Mouse (Mus musculus): Measurements from ENCODE around the gene Eif2b3. TPM values are rescaled to one million over a fixed set of nuclear protein-coding genes. Genes with fewer than 3 reads are reported as not detected.

Gene Eif2b3
- polyA plus RNA-seq, 1 experiment, result 6.1 TPM

DNA sequence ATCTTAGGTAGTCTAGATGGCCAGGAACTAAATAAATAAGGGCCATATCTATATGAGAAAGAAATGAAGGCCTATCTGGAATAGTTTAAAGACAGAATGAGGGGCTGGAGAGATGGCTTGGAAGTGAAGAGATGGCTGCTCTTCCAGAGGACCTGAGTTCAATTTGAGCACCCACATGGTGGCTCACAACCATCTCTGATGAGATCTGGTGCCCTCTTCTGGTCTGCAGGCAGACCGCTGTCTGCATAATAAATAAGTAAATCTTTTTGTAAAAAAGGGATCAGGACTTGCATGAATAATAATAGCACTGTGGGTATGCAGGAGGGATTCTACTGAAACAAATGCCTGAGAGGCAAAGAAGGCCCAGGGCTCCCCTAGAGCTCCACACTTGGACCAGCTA is 94.0 kb downstream of the Eif2b3 start:
- 100% methylated on average over 1 of the region's 1 CpGs for WGBS
- peaks cover 11% of the 10 kb centered on the region for H3K4me1 ChIP-seq (replicated peaks; ENCODE audit: control insufficient read depth, insufficient read depth, low read length)
- H3K27ac ChIP-seq (ENCODE audit: control insufficient read depth, insufficient read depth, low read length), result no peak overlapping the region
- TF ChIP-seq CTCF (IDR thresholded peaks at IDR 0.05; ENCODE audit: borderline replicate concordance, control insufficient read depth, extremely low read depth, insufficient read depth, low read length, poor library complexity) (no peak), POLR2A (IDR thresholded peaks at IDR 0.05; ENCODE audit: control insufficient read depth, extremely low read depth, insufficient read depth, low read length, poor library complexity) (no peak)
- no peak overlapping the region for H3K4me3 ChIP-seq (ENCODE audit: control insufficient read depth, insufficient read depth, low read length)
- DNase-seq, result no peak
- no peaks in the 10 kb centered on the region for H3K27me3 ChIP-seq (ENCODE audit: control insufficient read depth, insufficient read depth, low read length)
- H3K36me3 ChIP-seq (ENCODE audit: control insufficient read depth, insufficient read depth, low read length), result no peaks in the 10 kb centered on the region

DNA sequence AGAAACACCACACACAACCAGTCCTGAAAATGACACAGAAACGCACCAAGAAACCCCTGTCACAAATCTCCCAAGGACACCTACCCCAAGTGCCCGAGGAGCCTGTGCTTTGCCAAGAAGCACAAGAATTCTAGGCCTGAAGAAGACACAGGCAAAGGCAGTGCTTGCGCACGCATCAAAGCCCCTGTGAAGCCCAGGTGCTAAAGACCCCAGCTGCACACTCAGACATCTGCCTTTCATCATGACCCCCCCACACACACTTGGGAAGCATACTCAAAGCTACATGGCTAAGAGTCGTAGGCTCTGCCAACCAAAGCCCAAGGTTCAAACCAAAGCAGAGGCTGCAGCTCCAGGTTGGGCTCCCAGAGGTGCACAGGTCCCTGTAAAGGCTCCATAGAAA is 96.4 kb downstream of the Eif2b3 start:
- H3K4me1 ChIP-seq (replicated peaks; ENCODE audit: control insufficient read depth, insufficient read depth, low read length), result peaks cover 10% of the 10 kb centered on the region
- H3K36me3 ChIP-seq (ENCODE audit: control insufficient read depth, insufficient read depth, low read length), result no peaks in the 10 kb centered on the region
- no peak overlapping the region for H3K4me3 ChIP-seq (ENCODE audit: control insufficient read depth, insufficient read depth, low read length)
- no peaks in the 10 kb centered on the region for H3K27me3 ChIP-seq (ENCODE audit: control insufficient read depth, insufficient read depth, low read length)
- no peak overlapping the region for H3K27ac ChIP-seq (ENCODE audit: control insufficient read depth, insufficient read depth, low read length)
- DNase-seq, result peak; percentile 56
- WGBS, result 35% methylated on average over 5 of the region's 5 CpGs
- TF ChIP-seq CTCF (IDR thresholded peaks at IDR 0.05; ENCODE audit: borderline replicate concordance, control insufficient read depth, extremely low read depth, insufficient read depth, low read length, poor library complexity) (no peak), POLR2A (IDR thresholded peaks at IDR 0.05; ENCODE audit: control insufficient read depth, extremely low read depth, insufficient read depth, low read length, poor library complexity) (no peak)

GRCm38 (mm10) chr4:117117931-117118330 is 98.7 kb downstream of the Eif2b3 start:
- H3K4me3 ChIP-seq (ENCODE audit: control insufficient read depth, insufficient read depth, low read length), result no peak overlapping the region
- DNase-seq, result no peak
- no peaks in the 10 kb centered on the region for H3K27me3 ChIP-seq (ENCODE audit: control insufficient read depth, insufficient read depth, low read length)
- WGBS, result 95% methylated on average over 7 of the region's 7 CpGs
- H3K36me3 ChIP-seq (ENCODE audit: control insufficient read depth, insufficient read depth, low read length), result no peaks in the 10 kb centered on the region
- H3K27ac ChIP-seq (ENCODE audit: control insufficient read depth, insufficient read depth, low read length), result no peak overlapping the region
- peaks cover 10% of the 10 kb centered on the region for H3K4me1 ChIP-seq (replicated peaks; ENCODE audit: control insufficient read depth, insufficient read depth, low read length)
- no peak for TF ChIP-seq POLR2A (IDR thresholded peaks at IDR 0.05; ENCODE audit: control insufficient read depth, extremely low read depth, insufficient read depth, low read length, poor library complexity)
- no peak for TF ChIP-seq CTCF (IDR thresholded peaks at IDR 0.05; ENCODE audit: borderline replicate concordance, control insufficient read depth, extremely low read depth, insufficient read depth, low read length, poor library complexity)

DNA sequence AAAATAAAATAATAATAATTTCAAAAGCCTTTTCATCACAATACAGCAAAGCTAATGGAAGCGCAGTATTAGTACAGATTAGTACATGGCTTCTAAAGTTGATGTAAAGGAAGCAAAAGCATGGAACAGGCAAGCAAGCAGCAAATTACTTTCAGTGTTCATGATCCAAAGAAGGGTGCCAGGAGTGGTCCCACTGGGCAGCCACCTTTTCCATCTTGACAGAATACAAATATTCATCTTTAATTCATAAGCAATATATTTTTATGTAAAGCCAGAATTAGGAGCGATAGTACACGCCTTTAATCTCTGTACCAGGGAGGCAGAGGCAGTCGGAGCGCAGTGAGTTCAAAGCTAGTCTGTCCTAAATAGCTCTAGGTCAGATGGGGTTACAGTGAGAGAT is 100.4 kb downstream of the Eif2b3 start:
- H3K27me3 ChIP-seq (ENCODE audit: control insufficient read depth, insufficient read depth, low read length), result no peaks in the 10 kb centered on the region
- no peak overlapping the region for H3K4me3 ChIP-seq (ENCODE audit: control insufficient read depth, insufficient read depth, low read length)
- H3K4me1 ChIP-seq (replicated peaks; ENCODE audit: control insufficient read depth, insufficient read depth, low read length), result peaks cover 20% of the 10 kb centered on the region
- TF ChIP-seq CTCF (IDR thresholded peaks at IDR 0.05; ENCODE audit: borderline replicate concordance, control insufficient read depth, extremely low read depth, insufficient read depth, low read length, poor library complexity), result no peak
- TF ChIP-seq POLR2A (IDR thresholded peaks at IDR 0.05; ENCODE audit: control insufficient read depth, extremely low read depth, insufficient read depth, low read length, poor library complexity), result no peak
- H3K27ac ChIP-seq (ENCODE audit: control insufficient read depth, insufficient read depth, low read length), result no peak overlapping the region
- no peak for DNase-seq
- WGBS, result 87% methylated on average over 5 of the region's 5 CpGs
- no peaks in the 10 kb centered on the region for H3K36me3 ChIP-seq (ENCODE audit: control insufficient read depth, insufficient read depth, low read length)

- no peaks in the 10 kb centered on the region for H3K27me3 ChIP-seq (ENCODE audit: control insufficient read depth, insufficient read depth, low read length)
- peak overlapping the region; percentile 57 for H3K4me3 ChIP-seq (ENCODE audit: control insufficient read depth, insufficient read depth, low read length)
- H3K27ac ChIP-seq (ENCODE audit: control insufficient read depth, insufficient read depth, low read length), result peak overlapping the region; percentile 56; the same call in 1 of the 2 replicates
- 8% methylated on average over 10 of the region's 10 CpGs for WGBS
- no peaks in the 10 kb centered on the region for H3K36me3 ChIP-seq (ENCODE audit: control insufficient read depth, insufficient read depth, low read length)
- no peak for DNase-seq
- peaks cover 24% of the 10 kb centered on the region for H3K4me1 ChIP-seq (replicated peaks; ENCODE audit: control insufficient read depth, insufficient read depth, low read length)
- TF ChIP-seq POLR2A (IDR thresholded peaks at IDR 0.05; ENCODE audit: control insufficient read depth, extremely low read depth, insufficient read depth, low read length, poor library complexity) (no peak), CTCF (IDR thresholded peaks at IDR 0.05; ENCODE audit: borderline replicate concordance, control insufficient read depth, extremely low read depth, insufficient read depth, low read length, poor library complexity) (no peak)
Measured at GRCm38 (mm10) chr4:117120052-117120444, 100.8 kb downstream of the Eif2b3 start.

- Histone ChIP-seq H3K4me3 (ENCODE audit: control insufficient read depth, insufficient read depth, low read length) (peak overlapping the region; percentile 57), H3K27me3 (ENCODE audit: control insufficient read depth, insufficient read depth, low read length) (no peaks in the 10 kb centered on the region), H3K4me1 (replicated peaks; ENCODE audit: control insufficient read depth, insufficient read depth, low read length) (peaks cover 26% of the 10 kb centered on the region), H3K36me3 (ENCODE audit: control insufficient read depth, insufficient read depth, low read length) (no peaks in the 10 kb centered on the region), H3K27ac (ENCODE audit: control insufficient read depth, insufficient read depth, low read length) (peak overlapping the region; percentile 56)
- WGBS, result under 1% methylated on average over 69 of the region's 69 CpGs
- TF ChIP-seq POLR2A (IDR thresholded peaks at IDR 0.05; ENCODE audit: control insufficient read depth, extremely low read depth, insufficient read depth, low read length, poor library complexity), result peak; percentile 79
- peak; percentile 86 for TF ChIP-seq CTCF (IDR thresholded peaks at IDR 0.05; ENCODE audit: borderline replicate concordance, control insufficient read depth, extremely low read depth, insufficient read depth, low read length, poor library complexity)
- peak; percentile 89 for DNase-seq
Measured at GRCm38 (mm10) chr4:117120445-117121414, 101.5 kb downstream of the Eif2b3 start.
